Mouse (Mus musculus): ENCODE measurements around the gene Gpbp1.

GRCm38 (mm10) chr13:111394904-111395303, 95.0 kb downstream of the Gpbp1 start:
- TF ChIP-seq POLR2A (IDR thresholded peaks at IDR 0.05; ENCODE audit: insufficient read depth, low read depth, low read length) (no peak), CTCF (IDR thresholded peaks at IDR 0.05; ENCODE audit: insufficient read depth, low read depth, low read length) (no peak)

Measured in olfactory bulb, adult 2 months (tissue).